28 mouse cellular contexts compared by ENCODE assay signal in the genomic region with DNA sequence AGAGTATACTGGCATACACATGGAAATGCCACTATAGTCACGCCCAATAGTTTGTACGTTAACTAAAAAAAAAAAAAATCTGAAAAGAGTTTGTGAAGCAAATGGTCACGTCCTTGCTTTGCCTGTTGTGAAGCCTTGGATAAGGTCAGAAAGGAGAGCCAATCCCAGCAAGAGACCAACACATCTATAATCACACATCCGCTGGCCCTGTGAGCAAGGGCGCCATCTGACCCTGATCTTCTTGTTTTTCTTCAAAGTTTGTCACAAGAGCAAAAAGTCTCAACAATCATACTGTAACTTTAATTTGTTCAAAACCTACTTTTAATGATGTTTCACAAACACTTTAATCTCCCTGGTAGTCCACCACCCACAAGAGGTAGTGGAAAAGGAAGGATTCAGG. TPM values are rescaled to one million over a fixed set of nuclear protein-coding genes. Genes with fewer than 3 reads are reported as not detected.
DNase-seq lines count a peak whose midpoint lies in the region.
"Had no signal": no experiment of that assay in that cellular context is flagged by ENCODE, and none has a peak within 500 bp of the region (broad histone marks: within the 10 kb centered on the region; RNA-seq: fewer than 3 reads in every experiment).

No protein-coding gene starts in this region.

- DNase-seq in adrenal gland, adult 2 months, result peak; percentile 49
- no peak for DNase-seq in adrenal gland, adult 18-20 months (ENCODE audit: low spot score in 2 of 2)
- DNase-seq in adrenal gland, adult 8-10 months, result peak; percentile 48
- no peak for DNase-seq in adrenal gland, postnatal 25 days
- DNase-seq in adrenal gland, postnatal 10 days, result peak; percentile 28
- no peak for DNase-seq in adrenal gland, postnatal 4 days (ENCODE audit: low spot score in 2 of 2)
- peak; percentile 62 for DNase-seq in adrenal gland, postnatal 14 days
- DNase-seq in left cerebral cortex, postnatal 36 days (ENCODE audit: low spot score in 2 of 2), result no peak
- DNase-seq: B cell, adult 2 months; cerebellum, adult 11 months; cerebellum, adult 11-12 months; cerebellum, adult 18-20 months; cerebellum, adult 2 months; cerebellum, adult 8-10 months; cerebellum, adult 9-10 months; cerebellum, adult 9-11 months; cerebellum, postnatal 10 days; cerebellum, postnatal 14 days had no signal

- intact Hi-C loops in left cerebral cortex, postnatal 36 days (cut with DNase I), result no loop called here

RNA-seq across cellular contexts. Expression of gene Calm2, which starts 39.0 kb away (rescaled TPM):
- total RNA-seq in adrenal gland, adult 2 months (2021), result 100 to 1,000 TPM; 485 to 563 TPM
- polyA plus RNA-seq in adrenal gland, adult 2 months (2012; rRNA removed), result 6.4 and 6.8 TPM in 2 replicates
- total RNA-seq in adrenal gland, adult 18-20 months (2021), result 100 to 1,000 TPM; 343 to 481 TPM
- 100 to 1,000 TPM; 507 to 545 (median 540) TPM for total RNA-seq in adrenal gland, adult 8-10 months (2022)
- total RNA-seq in adrenal gland, postnatal 25 days (2021), result 525 and 582 TPM in 2 replicates
- total RNA-seq in adrenal gland, postnatal 10 days (2021), result 100 to 1,000 TPM; 380 to 407 TPM
- 100 to 1,000 TPM; 558 to 566 TPM for total RNA-seq in adrenal gland, postnatal 4 days (2021)
- total RNA-seq in adrenal gland, postnatal 14 days (2021), result 430 and 435 TPM in 2 replicates
- 1,000 to 10,000 TPM; 2,128 to 2,274 TPM for total RNA-seq in left cerebral cortex, postnatal 36 days (2021)

RNA-seq across cellular contexts. Expression of gene Stpg4, which starts 58.2 kb away (rescaled TPM):
- not detected for total RNA-seq in adrenal gland, adult 2 months (2021)
- polyA plus RNA-seq in adrenal gland, adult 2 months (2012; rRNA removed), result not detected in 2 replicates
- not detected for total RNA-seq in adrenal gland, adult 18-20 months (2021)
- not detected for total RNA-seq in adrenal gland, adult 8-10 months (2022)
- not detected in 2 replicates for total RNA-seq in adrenal gland, postnatal 25 days (2021)
- total RNA-seq in adrenal gland, postnatal 10 days (2021), result not detected
- under 1 TPM in 1 of 2 experiments, not detected in 1; 0.51 TPM for total RNA-seq in adrenal gland, postnatal 4 days (2021)
- not detected in 2 replicates for total RNA-seq in adrenal gland, postnatal 14 days (2021)
- not detected for total RNA-seq in left cerebral cortex, postnatal 36 days (2021)
- total RNA-seq: adrenal gland, postnatal 36 days; CH12.LX; ES-E14; MEL had no signal
- polyA plus RNA-seq: activated CD4-positive, CD25-positive, alpha-beta regulatory T cell, adult 4 months; brain, embryonic 14.5 days; C2C12; CD4-positive, CD25-positive, alpha-beta regulatory T cell, adult 4 months; cerebellum, adult 2 months; G1E; Patski had no signal

Comparison
In these comparisons a context has a peak if more than half of its experiments do, and no peak if none do; other contexts are left out.
1. DNase-seq: peak in adrenal gland, adult 2 months (single experiment), adrenal gland, adult 8-10 months (single experiment), adrenal gland, postnatal 10 days (single experiment) and adrenal gland, postnatal 14 days (single experiment); none in adrenal gland, adult 18-20 months (0 of 2), adrenal gland, postnatal 25 days (single experiment), adrenal gland, postnatal 4 days (0 of 2) and left cerebral cortex, postnatal 36 days (0 of 2).